In the genomic region with DNA sequence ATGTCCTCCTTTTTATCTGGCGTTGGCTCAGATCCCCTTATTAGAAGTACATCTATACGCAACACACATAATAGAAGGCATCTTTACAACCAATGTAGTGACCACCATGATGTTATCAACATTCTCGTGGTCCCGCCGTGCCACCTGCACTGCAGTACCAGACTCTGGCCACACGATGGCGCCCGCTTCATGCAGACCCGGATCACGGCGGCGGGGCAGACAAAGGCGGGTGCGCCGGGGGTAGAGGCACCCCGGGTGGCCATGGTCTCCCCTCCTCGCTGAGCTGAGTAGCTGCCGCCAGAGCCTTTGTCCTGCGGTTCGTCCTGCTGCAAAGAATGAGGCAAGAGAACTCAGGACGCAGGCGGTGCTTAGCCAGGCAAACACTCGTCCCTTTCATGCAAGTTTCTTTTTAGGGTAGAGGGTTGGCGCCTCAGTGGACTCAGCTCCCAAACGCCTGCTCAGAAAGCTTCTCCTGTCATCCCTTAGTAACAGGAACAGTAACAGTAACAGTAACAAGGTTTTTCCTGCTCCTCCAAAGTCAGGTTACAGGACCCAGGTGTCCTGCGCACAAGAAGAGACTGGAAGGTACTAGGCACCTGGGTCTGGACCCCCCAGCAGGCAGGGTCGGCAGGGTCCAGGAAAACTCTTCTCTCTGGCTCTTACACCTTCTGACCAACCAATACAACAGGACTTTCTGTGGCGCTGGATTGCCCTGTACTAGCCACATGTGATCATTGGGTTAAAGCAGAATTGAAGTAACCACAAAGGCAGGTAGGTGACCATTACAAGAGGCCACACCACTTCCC, we compare ENCODE assay signal across 8 mouse cellular contexts. TPM values are rescaled to one million over a fixed set of nuclear protein-coding genes. Genes with fewer than 3 reads are reported as not detected.
DNase-seq lines count a peak whose midpoint lies in the region; ATAC-seq and TF ChIP-seq lines count a peak whose summit lies in the region.

No protein-coding gene starts in this region.

- TF ChIP-seq RAD21 in MEL (IDR thresholded peaks at IDR 0.05; ENCODE audit: low read depth, low read length): no peak; the same call in none of the 2 replicates

- H3K4me2 ChIP-seq in forebrain, postnatal 0 days (ENCODE audit: low read depth): peak overlapping the region; percentile 54
- peak overlapping the region; percentile 78 for H3K4me2 ChIP-seq in lung, embryonic 16.5 days (ENCODE audit: low read depth, low read length)

- no peaks in the 10 kb centered on the region for H3K79me2 ChIP-seq in MEL (ENCODE audit: control insufficient read depth, insufficient read depth, low read length, poor library complexity)

- H3K4me1 ChIP-seq in MEL (ENCODE audit: control insufficient read depth in 1 of 2, insufficient read depth in 2 of 2, low read length in 2 of 2): 0 out of 4 replicates have a peak, but pooled peaks cover 0 to 3% of the 10 kb centered on the region in 2 experiments
- H3K4me1 ChIP-seq in forebrain, postnatal 0 days (ENCODE audit: insufficient read depth): no peaks in the 10 kb centered on the region
- H3K4me1 ChIP-seq in lung, embryonic 16.5 days (replicated peaks; ENCODE audit: control insufficient read depth, insufficient read depth, low read length): 0 out of 2 replicates have a peak, but pooled peaks cover 2% of the 10 kb centered on the region

- H3K27ac ChIP-seq in MEL (ENCODE audit: control insufficient read depth, low read depth, low read length): no peak overlapping the region
- peak overlapping the region; percentile 9; the same call in 1 of the 2 replicates for H3K27ac ChIP-seq in forebrain, postnatal 0 days (ENCODE audit: low read depth, low read length)
- no peak overlapping the region for H3K27ac ChIP-seq in lung, embryonic 16.5 days (ENCODE audit: low read length)

- H3K9ac ChIP-seq in MEL (ENCODE audit: control insufficient read depth, low read depth, low read length, poor library complexity, severe bottlenecking): peak overlapping the region; percentile 67
- H3K9ac ChIP-seq in forebrain, postnatal 0 days: peak overlapping the region; percentile 52
- H3K9ac ChIP-seq in lung, embryonic 16.5 days (ENCODE audit: low read length): peak overlapping the region; percentile 75

- WGBS in forebrain, postnatal 0 days: 5% methylated on average over 28 of the region's 28 CpGs
- WGBS in lung, embryonic 16.5 days: 6% methylated on average over 28 of the region's 28 CpGs

- H3K9me3 ChIP-seq in MEL (replicated peaks; ENCODE audit: insufficient read depth, low read length): no peaks in the 10 kb centered on the region
- no peaks in the 10 kb centered on the region for H3K9me3 ChIP-seq in forebrain, postnatal 0 days (ENCODE audit: low read length)
- no peaks in the 10 kb centered on the region for H3K9me3 ChIP-seq in lung, embryonic 16.5 days (ENCODE audit: control insufficient read depth, low read length)

- H3K4me3 ChIP-seq in MEL (ENCODE audit: control insufficient read depth in 1 of 2, insufficient read depth in 1 of 2, low read depth in 2 of 2, low read length in 2 of 2): peak overlapping the region; percentile 47 to 70
- H3K4me3 ChIP-seq in forebrain, postnatal 0 days (ENCODE audit: low read depth, low read length): peak overlapping the region; percentile 36
- peak overlapping the region; percentile 62 for H3K4me3 ChIP-seq in lung, embryonic 16.5 days (ENCODE audit: low read length)

- TF ChIP-seq EP300 in MEL (IDR thresholded peaks at IDR 0.05; ENCODE audit: low read depth in 1 of 2, low read length in 2 of 2): no peak

- TF ChIP-seq CTCF in MEL (IDR thresholded peaks at IDR 0.05 in 2 of 3, conservative IDR thresholded peaks at IDR 0.05 in 1 of 3; ENCODE audit: control insufficient read depth in 1 of 3, insufficient read depth in 1 of 3, low read depth in 2 of 3, low read length in 3 of 3, poor library complexity in 1 of 3, severe bottlenecking in 1 of 3): peak; percentile 90 to 100 (median 99)
- peak; percentile 100 for TF ChIP-seq CTCF in forebrain, postnatal 0 days (IDR thresholded peaks at IDR 0.05; ENCODE audit: low read depth)

- H3K27me3 ChIP-seq in MEL (ENCODE audit: control insufficient read depth in 1 of 2, insufficient read depth in 2 of 2, low read length in 2 of 2): peaks cover 0 to 3% of the 10 kb centered on the region in 2 experiments; a peak in 1 of 4 replicates
- no peaks in the 10 kb centered on the region for H3K27me3 ChIP-seq in forebrain, postnatal 0 days (ENCODE audit: insufficient read depth, low read length)
- no peaks in the 10 kb centered on the region; the same call in 1 of the 2 replicates for H3K27me3 ChIP-seq in lung, embryonic 16.5 days (ENCODE audit: control insufficient read depth, insufficient read depth, low read depth, low read length)

- ATAC-seq in forebrain, postnatal 0 days: peak; percentile 95
- ATAC-seq in lung, embryonic 16.5 days (ENCODE audit: low read depth): peak; percentile 89

- peak; percentile 80 for DNase-seq in MEL (ENCODE audit: low read depth, low spot score)
- DNase-seq in cerebellum, adult 18-20 months: peak; percentile 49 to 73
- peak; percentile 93 for DNase-seq in forebrain, postnatal 0 days
- peak; percentile 88 for DNase-seq in heart, postnatal 4 days
- DNase-seq in layer of hippocampus, adult 9-10 months (ENCODE audit: low spot score): peak; percentile 71
- DNase-seq in ovary, postnatal 10 days (ENCODE audit: low spot score): peak; percentile 77
- peak; percentile 86 for DNase-seq in thymus, postnatal 14 days

- no peaks in the 10 kb centered on the region for H3K36me3 ChIP-seq in MEL (ENCODE audit: control insufficient read depth in 1 of 2, insufficient read depth in 2 of 2, low read length in 2 of 2)
- H3K36me3 ChIP-seq in forebrain, postnatal 0 days (ENCODE audit: insufficient read depth): no peaks in the 10 kb centered on the region
- H3K36me3 ChIP-seq in lung, embryonic 16.5 days (ENCODE audit: control insufficient read depth, insufficient read depth, low read length): no peaks in the 10 kb centered on the region

- TF ChIP-seq POLR2A in MEL (IDR thresholded peaks at IDR 0.05; ENCODE audit: control insufficient read depth in 1 of 2, insufficient read depth in 1 of 2, low read depth in 1 of 2, low read length in 2 of 2, poor library complexity in 1 of 2): no peak

TF ChIP-seq in MEL, 35 proteins besides CTCF, POLR2A, EP300 and RAD21:
- TF ChIP-seq SMC3 (IDR thresholded peaks at IDR 0.05; ENCODE audit: low read depth, low read length) (peak; percentile 96), POLR2AphosphoS5 (IDR thresholded peaks at IDR 0.05; ENCODE audit: borderline replicate concordance, low read depth, low read length) (no peak), TBP (IDR thresholded peaks at IDR 0.05; ENCODE audit: low read depth, low read length) (0 out of 2 replicates have a peak, but pooled peaks have one; percentile 25), TAL1 (IDR thresholded peaks at IDR 0.05; ENCODE audit: low read length) (no peak), MAZ (IDR thresholded peaks at IDR 0.05; ENCODE audit: low read depth, low read length) (peak; percentile 71; the same call in 1 of the 2 replicates), ZMIZ1 (IDR thresholded peaks at IDR 0.05; ENCODE audit: low read depth, low read length) (no peak), GATA1 (IDR thresholded peaks at IDR 0.05; ENCODE audit: low read depth, low read length) (0 out of 2 replicates have a peak, but pooled peaks have one; percentile 32), KAT2A (conservative IDR thresholded peaks at IDR 0.05; ENCODE audit: low read depth, low read length) (no peak), ZC3H11A (IDR thresholded peaks at IDR 0.05; ENCODE audit: low read depth, low read length) (peak; percentile 97), MXI1 (IDR thresholded peaks at IDR 0.05; ENCODE audit: low read depth, low read length) (no peak), SIN3A (IDR thresholded peaks at IDR 0.05; ENCODE audit: low read length) (peak; percentile 44; the same call in 1 of the 2 replicates), CHD1 (IDR thresholded peaks at IDR 0.05; ENCODE audit: low read depth, low read length) (no peak), TCF12 (IDR thresholded peaks at IDR 0.05; ENCODE audit: low read depth, low read length) (0 out of 2 replicates have a peak, but pooled peaks have one; percentile 13), MAFK (IDR thresholded peaks at IDR 0.05; ENCODE audit: borderline replicate concordance, low read depth, low read length) (no peak)

RNA-seq across cellular contexts. Expression of gene A830031A19Rik, which starts 25.4 kb away (rescaled TPM):
- not detected in 2 replicates for total RNA-seq in MEL (2012; rRNA removed)
- not detected for polyA plus RNA-seq in MEL (2012; ENCODE audit: insufficient read depth in 1 of 2, insufficient read length in 2 of 2, low read depth in 1 of 2, low replicate concordance in 2 of 2, missing spikeins in 1 of 2)
- total RNA-seq in forebrain, postnatal 0 days (2014; rRNA removed): 1.8 TPM in 1 of 2 replicates, not detected in the other
- 0.26 and 0.63 TPM in 2 replicates for polyA plus RNA-seq in forebrain, postnatal 0 days (2015; fragmentation: Nextera tagmentation; extraction: Ambion mirVana)
- not detected for total RNA-seq in heart, postnatal 4 days (2021)
- not detected in 2 replicates for polyA plus RNA-seq in lung, embryonic 16.5 days (2015; fragmentation: Nextera tagmentation; extraction: Ambion mirVana)

RNA-seq across cellular contexts. Expression of gene Bcl11a, which starts 28.4 kb away (rescaled TPM):
- 37.0 and 43.8 TPM in 2 replicates for total RNA-seq in MEL (2012; rRNA removed)
- polyA plus RNA-seq in MEL (2012; ENCODE audit: insufficient read depth in 1 of 2, insufficient read length in 2 of 2, low read depth in 1 of 2, low replicate concordance in 2 of 2, missing spikeins in 1 of 2): 100 to 1,000 TPM in 1 of 2 experiments, 10 to 100 TPM in 1; 83.8 to 112 TPM
- 70.8 and 85.9 TPM in 2 replicates for total RNA-seq in forebrain, postnatal 0 days (2014; rRNA removed)
- 173 and 174 TPM in 2 replicates for polyA plus RNA-seq in forebrain, postnatal 0 days (2015; fragmentation: Nextera tagmentation; extraction: Ambion mirVana)
- total RNA-seq in heart, postnatal 4 days (2021): 10 to 100 TPM in 1 of 2 experiments, 1 to 10 TPM in 1; 8.4 to 10.3 TPM
- polyA plus RNA-seq in lung, embryonic 16.5 days (2015; fragmentation: Nextera tagmentation; extraction: Ambion mirVana): 13.0 and 15.3 TPM in 2 replicates
